Mouse (Mus musculus): Measurements from ENCODE around the gene Zfp524.
"Not testable (repeated sequence)": the region's sequence is repeated elsewhere in the genome, so short reads cannot be mapped to it uniquely, and the experiment has no call there.

The Zfp524 gene

GRCm38 (mm10) chr7:5014251-5015117 is at the start of gene Zfp524, which contains the start of gene Fiz1:
TSS of gene Zfp524 (plus strand) at chr7:5014415.
TSS of gene Fiz1 (minus strand) at chr7:5014697.
- DNase-seq = peak; percentile 96

GRCm38 (mm10) chr7:4964988-4965387 is 49.2 kb upstream of the Zfp524 start:
- no peak for DNase-seq

- DNase-seq = no peak
Observed at GRCm38 (mm10) chr7:4971068-4971467, 43.1 kb upstream of the Zfp524 start, which contains the start of gene Sbk3. TSS of gene Sbk3 (minus strand) at chr7:4971168.

- DNase-seq = no peak
Observed at GRCm38 (mm10) chr7:4971710-4972109, 42.5 kb upstream of the Zfp524 start.

GRCm38 (mm10) chr7:4972321-4973047 is 41.7 kb upstream of the Zfp524 start:
- no peak for DNase-seq

GRCm38 (mm10) chr7:4975455-4975854 is 38.8 kb upstream of the Zfp524 start:
- DNase-seq = no peak

- no peak for DNase-seq
Observed at GRCm38 (mm10) chr7:4976832-4977231, 37.4 kb upstream of the Zfp524 start.

- no peak for DNase-seq
Observed at GRCm38 (mm10) chr7:4988250-4988649, 26.0 kb upstream of the Zfp524 start.

- DNase-seq = no peak
Observed at GRCm38 (mm10) chr7:4993347-4993998, 20.7 kb upstream of the Zfp524 start.

GRCm38 (mm10) chr7:4993999-4994788 is 20.0 kb upstream of the Zfp524 start:
- no peak for DNase-seq

- DNase-seq = no peak
Observed at GRCm38 (mm10) chr7:4995268-4996002, 18.8 kb upstream of the Zfp524 start.

- peak; percentile 89 for DNase-seq
Observed at GRCm38 (mm10) chr7:4996003-4996895, 18.0 kb upstream of the Zfp524 start, which contains the start of gene Zfp579. TSS of gene Zfp579 (minus strand) at chr7:4996158.

GRCm38 (mm10) chr7:4996934-4997333 is 17.3 kb upstream of the Zfp524 start:
- DNase-seq = no peak

- no peak for DNase-seq
Observed at GRCm38 (mm10) chr7:4999876-5000275, 14.3 kb upstream of the Zfp524 start.

- not testable (repeated sequence) for DNase-seq
Observed at GRCm38 (mm10) chr7:5002876-5003275, 11.3 kb upstream of the Zfp524 start.

- no peak for DNase-seq
Observed at GRCm38 (mm10) chr7:5008229-5008628, 6.0 kb upstream of the Zfp524 start.

GRCm38 (mm10) chr7:5012681-5013513 is 1.3 kb upstream of the Zfp524 start:
- no peak for DNase-seq

- peak; percentile 91 for DNase-seq
Observed at GRCm38 (mm10) chr7:5015118-5016001, 1.1 kb downstream of the Zfp524 start, which contains the start of gene Gm44973. TSS of gene Gm44973 (plus strand) at chr7:5015496.
